In genomic region chr4:42874134-42874533, GRCm38 (mm10) we compare ENCODE assay signal across 27 mouse cellular contexts. TPM values are rescaled to one million over a fixed set of nuclear protein-coding genes. Genes with fewer than 3 reads are reported as not detected.
DNase-seq lines count a peak whose midpoint lies in the region; TF ChIP-seq lines count a peak whose summit lies in the region.
"Had no signal": no experiment of that assay in that cellular context is flagged by ENCODE, and none has a peak within 500 bp of the region (broad histone marks: within the 10 kb centered on the region; RNA-seq: fewer than 3 reads in every experiment).

TSS of gene Fam205c (minus strand) at chr4:42874234.

- WGBS in heart, adult 2 months: 71% methylated on average over 7 of the region's 7 CpGs
- WGBS in thymus, adult 2 months: 92% methylated on average over 7 of the region's 7 CpGs

- H3K27me3 ChIP-seq in heart, adult 2 months (ENCODE audit: control insufficient read depth, insufficient read depth, low read length): no peaks in the 10 kb centered on the region
- no peaks in the 10 kb centered on the region for H3K27me3 ChIP-seq in testis, adult 2 months (ENCODE audit: control insufficient read depth, insufficient read depth, low read length)
- no peaks in the 10 kb centered on the region for H3K27me3 ChIP-seq in thymus, adult 2 months (ENCODE audit: control insufficient read depth, insufficient read depth, low read length)
- H3K27me3 ChIP-seq: embryonic facial prominence, embryonic 12.5 days; embryonic facial prominence, embryonic 15.5 days; hindbrain, embryonic 15.5 days had no signal

- no peak within 1 kb of the TSS for H3K9ac ChIP-seq in heart, adult 2 months (ENCODE audit: low read depth, low read length)
- H3K9ac ChIP-seq: embryonic facial prominence, embryonic 12.5 days; embryonic facial prominence, embryonic 15.5 days; forebrain, postnatal 0 days; heart, embryonic 13.5 days; hindbrain, embryonic 12.5 days; hindbrain, embryonic 15.5 days had no signal

- no peak for TF ChIP-seq POLR2A in heart, adult 2 months (IDR thresholded peaks at IDR 0.05; ENCODE audit: insufficient read depth, low read depth, low read length)
- TF ChIP-seq POLR2A in testis, adult 2 months (IDR thresholded peaks at IDR 0.05; ENCODE audit: control insufficient read depth, low read depth, low read length): no peak
- TF ChIP-seq POLR2A in thymus, adult 2 months (IDR thresholded peaks at IDR 0.05; ENCODE audit: control insufficient read depth, extremely low read depth, insufficient read depth, low read length, poor library complexity): no peak

- DNase-seq in heart, adult 18-20 months: no peak
- DNase-seq in heart, adult 2 months: no peak
- no peak for DNase-seq in testis, postnatal 14 days (ENCODE audit: low spot score)
- peak; percentile 30 for DNase-seq in testis, postnatal 10 days (ENCODE audit: low spot score)
- DNase-seq in thymus, adult 2 months: no peak
- DNase-seq: adrenal gland, adult 2 months; adrenal gland, postnatal 14 days; B cell, adult 2 months; cerebellum, adult 11 months; cerebellum, adult 2 months; cerebellum, adult 9-11 months; cerebellum, postnatal 25 days; forebrain, postnatal 0 days; gastrocnemius, adult 2 months; gastrocnemius, postnatal 14 days; heart, postnatal 14 days had no signal

- no peak within 1 kb of the TSS for H3K4me3 ChIP-seq in heart, adult 2 months
- peak within 1 kb of the TSS; percentile 82 for H3K4me3 ChIP-seq in testis, adult 2 months (ENCODE audit: control insufficient read depth, low read depth, low read length)
- no peak within 1 kb of the TSS for H3K4me3 ChIP-seq in thymus, adult 2 months (ENCODE audit: control insufficient read depth, insufficient read depth, low read length)
- H3K4me3 ChIP-seq: embryonic facial prominence, embryonic 12.5 days; embryonic facial prominence, embryonic 15.5 days; gastrocnemius, adult 2 months; heart, embryonic 13.5 days; hindbrain, embryonic 12.5 days; hindbrain, embryonic 15.5 days had no signal

- H3K79me2 ChIP-seq in heart, adult 2 months (replicated peaks; ENCODE audit: control insufficient read depth, insufficient read depth, low read length): no peaks in the 10 kb centered on the region

- no peaks in the 10 kb centered on the region for H3K36me3 ChIP-seq in heart, adult 2 months (ENCODE audit: control insufficient read depth, insufficient read depth, low read length)
- H3K36me3 ChIP-seq in testis, adult 2 months (ENCODE audit: control insufficient read depth, insufficient read depth, low read length): no peaks in the 10 kb centered on the region
- H3K36me3 ChIP-seq in thymus, adult 2 months (ENCODE audit: control insufficient read depth, insufficient read depth, low read length): no peaks in the 10 kb centered on the region
- H3K36me3 ChIP-seq: embryonic facial prominence, embryonic 12.5 days; embryonic facial prominence, embryonic 15.5 days; heart, embryonic 13.5 days; hindbrain, embryonic 12.5 days; hindbrain, embryonic 15.5 days had no signal

- intact Hi-C loops in heart, adult 2 months (cut with DNase I): no loop called here

- no peak for TF ChIP-seq CTCF in heart, adult 2 months (IDR thresholded peaks at IDR 0.05)
- no peak for TF ChIP-seq CTCF in testis, adult 2 months (IDR thresholded peaks at IDR 0.05; ENCODE audit: control insufficient read depth, insufficient read depth, insufficient replicate concordance, low read depth, low read length)
- no peak for TF ChIP-seq CTCF in thymus, adult 2 months (IDR thresholded peaks at IDR 0.05; ENCODE audit: borderline replicate concordance, control insufficient read depth, extremely low read depth, insufficient read depth, low read length, poor library complexity)

- H3K27ac ChIP-seq in heart, adult 2 months: no peak within 1 kb of the TSS
- no peak within 1 kb of the TSS for H3K27ac ChIP-seq in testis, adult 2 months (ENCODE audit: control insufficient read depth, insufficient read depth, low read depth, low read length)
- no peak within 1 kb of the TSS for H3K27ac ChIP-seq in thymus, adult 2 months (ENCODE audit: control insufficient read depth, insufficient read depth, low read length)
- H3K27ac ChIP-seq: embryonic facial prominence, embryonic 12.5 days; embryonic facial prominence, embryonic 15.5 days; gastrocnemius, adult 2 months; heart, embryonic 13.5 days; hindbrain, embryonic 12.5 days; hindbrain, embryonic 15.5 days had no signal

- TF ChIP-seq EP300 in heart, adult 2 months (IDR thresholded peaks at IDR 0.05; ENCODE audit: insufficient read depth, low read depth, low read length): no peak

- no peaks in the 10 kb centered on the region for H3K4me1 ChIP-seq in heart, adult 2 months (ENCODE audit: control insufficient read depth, insufficient read depth, low read length)
- peaks cover 6% of the 10 kb centered on the region; the same call in 1 of the 2 replicates for H3K4me1 ChIP-seq in testis, adult 2 months (ENCODE audit: control insufficient read depth, insufficient read depth, low read length)
- H3K4me1 ChIP-seq in thymus, adult 2 months (replicated peaks; ENCODE audit: control insufficient read depth, insufficient read depth, low read length): no peaks in the 10 kb centered on the region
- H3K4me1 ChIP-seq: embryonic facial prominence, embryonic 12.5 days; embryonic facial prominence, embryonic 15.5 days; heart, embryonic 13.5 days; hindbrain, embryonic 12.5 days; hindbrain, embryonic 15.5 days had no signal

RNA-seq across cellular contexts. Expression of gene Fam205c, which starts in this region (rescaled TPM):
- total RNA-seq in heart, adult 18-20 months (2021): 10 to 100 TPM; 12.2 to 12.9 TPM
- total RNA-seq in heart, adult 2 months (2021): 1 to 10 TPM; 8.3 to 9.8 TPM
- polyA plus RNA-seq in heart, adult 2 months (2012; rRNA removed): 0.14 and 0.20 TPM in 2 replicates
- polyA plus RNA-seq in testis, adult 2 months (2012; rRNA removed): 209 and 240 TPM in 2 replicates
- polyA plus RNA-seq in thymus, adult 2 months (2012; rRNA removed): not detected in 2 replicates
- total RNA-seq: adrenal gland, postnatal 14 days; adrenal gland, postnatal 4 days; CH12.LX; common myeloid progenitor, adult 5-6 weeks; forebrain, postnatal 0 days; gastrocnemius, postnatal 4 days; hematopoietic stem cell, adult 5-6 weeks had no signal
- polyA plus RNA-seq: adrenal gland, adult 2 months had no signal

Comparison
In these comparisons a context has a peak if more than half of its experiments do, and no peak if none do; other contexts are left out.
1. RNA of gene Fam205c (polyA plus RNA-seq): 209 to 240 TPM in testis, adult 2 months; 0.14 to 0.20 TPM in heart, adult 2 months and not detected in thymus, adult 2 months; every median in the first group is over 100 times any median in the second.